Mouse (Mus musculus) inflammation-experienced regulatory T-cells, adult 6 months (primary cell): ENCODE measurements around the gene Hist1h4f. TPM values are rescaled to one million over a fixed set of nuclear protein-coding genes. Genes with fewer than 3 reads are reported as not detected.

Source experiments
- ATAC-seq: one replicate; pipeline ENCODE4 v1.8.0; 2017
- polyA plus RNA-seq, 3 experiments: library from polyadenylated mRNA; unstranded; fragments of 100-300 nt; shearing (Covaris generic); gene quantifications; one replicate each; pipeline ENCODE4 v1.2.1; 2017

Gene Hist1h4f
- polyA plus RNA-seq, 3 experiments from 2014 or later, result 3.2 TPM; not detected in 2

- no peak for ATAC-seq
These were observed 41.3 kb downstream of the Hist1h4f start for GRCm38 (mm10) chr13:23510127-23510526.

- no peak for ATAC-seq
These were observed 44.5 kb downstream of the Hist1h4f start for GRCm38 (mm10) chr13:23506819-23507515.

- ATAC-seq, result no peak
These were observed 45.1 kb downstream of the Hist1h4f start for GRCm38 (mm10) chr13:23506351-23506750.

- ATAC-seq, result no peak
These were observed 45.6 kb downstream of the Hist1h4f start for GRCm38 (mm10) chr13:23505662-23506345.

- ATAC-seq, result peak; percentile 52
These were observed 47.7 kb downstream of the Hist1h4f start for GRCm38 (mm10) chr13:23503797-23504196.

- ATAC-seq, result no peak
These were observed 48.5 kb downstream of the Hist1h4f start for GRCm38 (mm10) chr13:23502916-23503315.

GRCm38 (mm10) chr13:23502031-23502567 is 49.3 kb downstream of the Hist1h4f start:
- ATAC-seq, result no peak

GRCm38 (mm10) chr13:23501511-23501910 is 49.9 kb downstream of the Hist1h4f start:
- ATAC-seq, result no peak

Other genes starting within 250 kb of the Hist1h4f start
- gene Zfp322a, start 182.4 kb downstream of the Hist1h4f start, polyA plus RNA-seq, result 10 to 100 TPM; 28.6 to 33.1 (median 30.2) TPM
- 10 to 100 TPM; 11.3 to 13.4 (median 12.2) TPM for gene Abt1, start 127.8 kb downstream of the Hist1h4f start, polyA plus RNA-seq
- gene Btn1a1, start 85.7 kb downstream of the Hist1h4f start, polyA plus RNA-seq, result not detected
- gene Btn2a2, start 62.8 kb downstream of the Hist1h4f start, polyA plus RNA-seq, result not detected
- 1 to 10 TPM; 3.9 to 8.3 (median 7.0) TPM for gene Hist1h4h, start 20.6 kb downstream of the Hist1h4f start, polyA plus RNA-seq
- gene Hist1h2af, start 17.7 kb downstream of the Hist1h4f start, polyA plus RNA-seq, result not detected
- 1 to 10 TPM in 1 of 3 experiments, not detected in 2; 1.5 TPM for gene Hist1h3g, start 16.2 kb downstream of the Hist1h4f start, polyA plus RNA-seq
- under 1 TPM in 2 of 3 experiments, not detected in 1; 0.38 to 0.89 TPM for gene Hist1h2bh, start 8.3 kb downstream of the Hist1h4f start, polyA plus RNA-seq
- 1 to 10 TPM in 1 of 3 experiments, under 1 TPM in 2; 0.73 to 1.5 (median 0.74) TPM for gene Hist1h3f, start 7.6 kb downstream of the Hist1h4f start, polyA plus RNA-seq
- under 1 TPM; 0.20 to 0.36 (median 0.34) TPM for gene Hist1h1d, start 1.6 kb upstream of the Hist1h4f start, polyA plus RNA-seq
- gene Hist1h3e, start 10.7 kb upstream of the Hist1h4f start, polyA plus RNA-seq, result 1 to 10 TPM in 2 of 3 experiments, under 1 TPM in 1; 0.89 to 4.0 (median 4.0) TPM
- 100 to 1,000 TPM in 1 of 3 experiments, 10 to 100 TPM in 1, 1 to 10 TPM in 1; 5.9 to 223 (median 14.6) TPM for gene Hist1h2ae, start 19.6 kb upstream of the Hist1h4f start, polyA plus RNA-seq
- gene Hist1h2bg, start 19.7 kb upstream of the Hist1h4f start, polyA plus RNA-seq, result 10 to 100 TPM in 1 of 3 experiments, 1 to 10 TPM in 2; 2.4 to 13.2 (median 9.8) TPM
- not detected for gene Hist1h2bf, start 22.5 kb upstream of the Hist1h4f start, polyA plus RNA-seq
- under 1 TPM in 1 of 3 experiments, not detected in 2; 0.99 TPM for gene Hist1h2ad, start 22.7 kb upstream of the Hist1h4f start, polyA plus RNA-seq
- gene Hist1h3d, start 24.1 kb upstream of the Hist1h4f start, polyA plus RNA-seq, result 1 to 10 TPM in 1 of 3 experiments, under 1 TPM in 1, not detected in 1; 0.56 to 1.3 TPM
- 10 to 100 TPM; 20.7 to 55.4 (median 27.7) TPM for gene Hist1h4d, start 29.9 kb upstream of the Hist1h4f start, polyA plus RNA-seq
- 1 to 10 TPM in 2 of 3 experiments, under 1 TPM in 1; 0.92 to 3.6 (median 3.0) TPM for gene Hist1h2be, start 69.5 kb upstream of the Hist1h4f start, polyA plus RNA-seq
- gene Hist1h1e, start 70.9 kb upstream of the Hist1h4f start, polyA plus RNA-seq, result 10 to 100 TPM in 1 of 3 experiments, 1 to 10 TPM in 2; 6.7 to 25.3 (median 9.4) TPM
- gene Hist1h2ac, start 132.3 kb upstream of the Hist1h4f start, polyA plus RNA-seq, result under 1 TPM; 0.43 to 0.47 (median 0.47) TPM
- 1 to 10 TPM in 2 of 3 experiments, under 1 TPM in 1; 0.52 to 3.6 (median 3.3) TPM for gene Hist1h2bc, start 132.6 kb upstream of the Hist1h4f start, polyA plus RNA-seq
- not detected for gene Hist1h1t, start 144.2 kb upstream of the Hist1h4f start, polyA plus RNA-seq
- 1 to 10 TPM; 2.1 to 9.3 (median 4.2) TPM for gene Hist1h4c, start 146.8 kb upstream of the Hist1h4f start, polyA plus RNA-seq
- 1 to 10 TPM in 1 of 3 experiments, under 1 TPM in 1, not detected in 1; 0.32 to 1.7 TPM for gene Hfe, start 159.2 kb upstream of the Hist1h4f start, polyA plus RNA-seq
- gene Hist1h1c, start 187.2 kb upstream of the Hist1h4f start, polyA plus RNA-seq, result 10 to 100 TPM in 2 of 3 experiments, 1 to 10 TPM in 1; 8.7 to 14.8 (median 11.1) TPM
- gene Hist1h3c, start 194.0 kb upstream of the Hist1h4f start, polyA plus RNA-seq, result 1 to 10 TPM in 1 of 3 experiments, not detected in 2; 2.5 TPM
- gene Hist1h2bb, start 195.1 kb upstream of the Hist1h4f start, polyA plus RNA-seq, result 1 to 10 TPM in 2 of 3 experiments, not detected in 1; 2.5 to 2.8 TPM
- 10 to 100 TPM in 1 of 3 experiments, not detected in 2; 14.8 TPM for gene Hist1h2ab, start 199.5 kb upstream of the Hist1h4f start, polyA plus RNA-seq
- gene Hist1h3b, start 200.6 kb upstream of the Hist1h4f start, polyA plus RNA-seq, result 1 to 10 TPM in 1 of 3 experiments, not detected in 2; 1.1 TPM
- 10 to 100 TPM in 1 of 3 experiments, 1 to 10 TPM in 1, not detected in 1; 4.1 to 20.2 TPM for gene Hist1h4b, start 205.4 kb upstream of the Hist1h4f start, polyA plus RNA-seq
- 1 to 10 TPM in 1 of 3 experiments, not detected in 2; 3.1 TPM for gene Hist1h4a, start 209.6 kb upstream of the Hist1h4f start, polyA plus RNA-seq
- 1 to 10 TPM in 1 of 3 experiments, not detected in 2; 1.6 TPM for gene Hist1h3a, start 210.7 kb upstream of the Hist1h4f start, polyA plus RNA-seq
- gene Hist1h1a, start 212.0 kb upstream of the Hist1h4f start, polyA plus RNA-seq, result 1 to 10 TPM; 2.5 to 6.1 (median 3.4) TPM
- gene Trim38, start 218.3 kb upstream of the Hist1h4f start, polyA plus RNA-seq, result not detected